ENCODE assay signal across 9 mouse cellular contexts in genomic region chr19:53364963-53365362, GRCm38 (mm10). TPM values are rescaled to one million over a fixed set of nuclear protein-coding genes. Genes with fewer than 3 reads are reported as not detected.
DNase-seq lines count a peak whose midpoint lies in the region; ATAC-seq and TF ChIP-seq lines count a peak whose summit lies in the region.
"Had no signal": no experiment of that assay in that cellular context is flagged by ENCODE, and none has a peak within 500 bp of the region (broad histone marks: within the 10 kb centered on the region; RNA-seq: fewer than 3 reads in every experiment).

No protein-coding gene starts in this region.

- no peaks in the 10 kb centered on the region for H3K36me3 ChIP-seq in intestine, embryonic 14.5 days (ENCODE audit: control insufficient read depth, insufficient read depth, low read length)
- H3K36me3 ChIP-seq in midbrain, embryonic 14.5 days (ENCODE audit: control insufficient read depth, insufficient read depth, low read length) = no peaks in the 10 kb centered on the region

- 22% methylated on average over 9 of the region's 9 CpGs for WGBS in intestine, embryonic 14.5 days
- WGBS in midbrain, embryonic 14.5 days = 33% methylated on average over 9 of the region's 9 CpGs

- H3K4me3 ChIP-seq in intestine, embryonic 14.5 days (ENCODE audit: low read depth, low read length) = no peak overlapping the region
- no peak overlapping the region for H3K4me3 ChIP-seq in midbrain, embryonic 14.5 days (replicated peaks; ENCODE audit: low read depth, low read length)

- intact Hi-C loops in left cerebral cortex, postnatal 36 days (cut with DNase I) = loop anchor here (5.0 kb wide), 2 partner anchors 38 to 53 kb away; partner anchors contain the start of gene Mxi1

- no peak overlapping the region for H3K9ac ChIP-seq in intestine, embryonic 14.5 days (ENCODE audit: low read length)
- no peak overlapping the region for H3K9ac ChIP-seq in midbrain, embryonic 14.5 days (replicated peaks; ENCODE audit: low read length)

- no peaks in the 10 kb centered on the region for H3K27me3 ChIP-seq in intestine, embryonic 14.5 days (replicated peaks; ENCODE audit: control insufficient read depth, insufficient read depth, low read length)
- no peaks in the 10 kb centered on the region for H3K27me3 ChIP-seq in midbrain, embryonic 14.5 days (ENCODE audit: control insufficient read depth, insufficient read depth, low read length)

- no peak for TF ChIP-seq CTCF in brain, embryonic 14.5 days (IDR thresholded peaks at IDR 0.05; ENCODE audit: borderline replicate concordance, extremely low read depth, insufficient read depth, insufficient read length)

- peaks cover 43% of the 10 kb centered on the region for H3K4me1 ChIP-seq in intestine, embryonic 14.5 days (replicated peaks; ENCODE audit: control insufficient read depth, insufficient read depth, low read length)
- H3K4me1 ChIP-seq in midbrain, embryonic 14.5 days (ENCODE audit: control insufficient read depth, insufficient read depth, low read length) = peaks cover 10% of the 10 kb centered on the region; the same call in 1 of the 2 replicates

- peak; percentile 72 for ATAC-seq in intestine, embryonic 14.5 days (replicated peaks; ENCODE audit: low FRiP score, low TSS enrichment, low read depth)
- ATAC-seq in midbrain, embryonic 14.5 days (ENCODE audit: low FRiP score, low TSS enrichment) = no peak
- ATAC-seq in megakaryocyte-erythroid progenitor cell, adult 5-6 weeks (replicated peaks; ENCODE audit: low FRiP score, low TSS enrichment, poor library complexity, severe bottlenecking) = no peak

- peak; percentile 87 for DNase-seq in adipocyte (ENCODE audit: low spot score)
- peak; percentile 90 for DNase-seq in brain, embryonic 14.5 days (ENCODE audit: low read depth)
- peak; percentile 40 for DNase-seq in gastrocnemius, postnatal 10 days
- peak; percentile 85 for DNase-seq in intestine, embryonic 14.5 days (ENCODE audit: low spot score)
- DNase-seq in left cerebral cortex, postnatal 36 days (ENCODE audit: low spot score in 2 of 2) = peak; percentile 70 to 75
- DNase-seq in midbrain, embryonic 14.5 days = peak; percentile 75
- DNase-seq in testis, postnatal 14 days (ENCODE audit: low spot score) = peak; percentile 54

- no peaks in the 10 kb centered on the region for H3K9me3 ChIP-seq in intestine, embryonic 14.5 days (ENCODE audit: control insufficient read depth, low read length)
- no peaks in the 10 kb centered on the region for H3K9me3 ChIP-seq in midbrain, embryonic 14.5 days (ENCODE audit: control insufficient read depth, low read length)

- peak overlapping the region; percentile 41 for H3K4me2 ChIP-seq in intestine, embryonic 14.5 days (ENCODE audit: low read length)
- no peak overlapping the region for H3K4me2 ChIP-seq in midbrain, embryonic 14.5 days (ENCODE audit: low read length)

- no peak for TF ChIP-seq POLR2A in brain, embryonic 14.5 days (IDR thresholded peaks at IDR 0.05; ENCODE audit: borderline replicate concordance, extremely low read depth, insufficient read depth, insufficient read length, poor library complexity, severe bottlenecking)

- peak overlapping the region; percentile 78 for H3K27ac ChIP-seq in intestine, embryonic 14.5 days (ENCODE audit: low read depth)
- H3K27ac ChIP-seq in midbrain, embryonic 14.5 days (replicated peaks; ENCODE audit: low read depth, low read length) = no peak overlapping the region

RNA-seq across cellular contexts. Expression of gene Gm10197, which starts 6.6 kb away (rescaled TPM):
- polyA plus RNA-seq in brain, embryonic 14.5 days (2012; rRNA removed) = not detected in 2 replicates
- total RNA-seq in gastrocnemius, postnatal 10 days (2021) = not detected
- polyA plus RNA-seq in intestine, embryonic 14.5 days (2014; fragmentation: Nextera tagmentation; extraction: Ambion mirVana) = 2.2 TPM in 1 of 2 replicates, not detected in the other
- not detected for total RNA-seq in left cerebral cortex, postnatal 36 days (2021)
- 4.4 TPM in 1 of 2 replicates, not detected in the other for polyA plus RNA-seq in midbrain, embryonic 14.5 days (2014; fragmentation: Nextera tagmentation; extraction: Ambion mirVana)
- not detected in 2 replicates for total RNA-seq in megakaryocyte-erythroid progenitor cell, adult 5-6 weeks (2014; fragmentation: Nextera tagmentation)
- not detected in 2 replicates for total RNA-seq in megakaryocyte-erythroid progenitor cell, adult 5-6 weeks (2017)
- total RNA-seq: gastrocnemius, adult 8-10 months had no signal

RNA-seq across cellular contexts. Expression of gene Smndc1, which starts 25.4 kb away (rescaled TPM):
- polyA plus RNA-seq in brain, embryonic 14.5 days (2012; rRNA removed) = 21.6 and 27.3 TPM in 2 replicates
- total RNA-seq in gastrocnemius, postnatal 10 days (2021) = 10 to 100 TPM; 27.3 to 34.7 TPM
- 43.8 and 43.9 TPM in 2 replicates for polyA plus RNA-seq in intestine, embryonic 14.5 days (2014; fragmentation: Nextera tagmentation; extraction: Ambion mirVana)
- 10 to 100 TPM; 33.2 to 40.5 TPM for total RNA-seq in left cerebral cortex, postnatal 36 days (2021)
- 37.2 and 42.0 TPM in 2 replicates for polyA plus RNA-seq in midbrain, embryonic 14.5 days (2014; fragmentation: Nextera tagmentation; extraction: Ambion mirVana)
- 56.9 and 60.9 TPM in 2 replicates for total RNA-seq in megakaryocyte-erythroid progenitor cell, adult 5-6 weeks (2014; fragmentation: Nextera tagmentation)
- 34.7 and 45.6 TPM in 2 replicates for total RNA-seq in megakaryocyte-erythroid progenitor cell, adult 5-6 weeks (2017)

RNA-seq across cellular contexts. Expression of gene Mxi1, which starts 54.6 kb away (rescaled TPM):
- polyA plus RNA-seq in brain, embryonic 14.5 days (2012; rRNA removed) = 37.1 and 44.2 TPM in 2 replicates
- total RNA-seq in gastrocnemius, postnatal 10 days (2021) = 10 to 100 TPM; 27.7 to 31.0 TPM
- 30.4 and 37.5 TPM in 2 replicates for polyA plus RNA-seq in intestine, embryonic 14.5 days (2014; fragmentation: Nextera tagmentation; extraction: Ambion mirVana)
- 10 to 100 TPM; 91.9 to 94.5 TPM for total RNA-seq in left cerebral cortex, postnatal 36 days (2021)
- 51.0 and 59.3 TPM in 2 replicates for polyA plus RNA-seq in midbrain, embryonic 14.5 days (2014; fragmentation: Nextera tagmentation; extraction: Ambion mirVana)
- 21.1 and 25.3 TPM in 2 replicates for total RNA-seq in megakaryocyte-erythroid progenitor cell, adult 5-6 weeks (2014; fragmentation: Nextera tagmentation)
- 82.7 and 86.4 TPM in 2 replicates for total RNA-seq in megakaryocyte-erythroid progenitor cell, adult 5-6 weeks (2017)

Comparison
In these comparisons a context has a peak if more than half of its experiments do, and no peak if none do; other contexts are left out.
1. DNase-seq: peak in every context shown above with its lines; median percentile 90 in brain, embryonic 14.5 days; 87 in adipocyte; 85 in intestine, embryonic 14.5 days; 75 in midbrain, embryonic 14.5 days; 72 in left cerebral cortex, postnatal 36 days; 54 in testis, postnatal 14 days; 40 in gastrocnemius, postnatal 10 days.